Mouse (Mus musculus): ENCODE results near the gene 1700025G04Rik. TPM values are rescaled to one million over a fixed set of nuclear protein-coding genes. Genes with fewer than 3 reads are reported as not detected.

1700025G04Rik gene
- total RNA-seq, 2 experiments from 2014 or later, result 62.8 to 67.7 TPM

DNA sequence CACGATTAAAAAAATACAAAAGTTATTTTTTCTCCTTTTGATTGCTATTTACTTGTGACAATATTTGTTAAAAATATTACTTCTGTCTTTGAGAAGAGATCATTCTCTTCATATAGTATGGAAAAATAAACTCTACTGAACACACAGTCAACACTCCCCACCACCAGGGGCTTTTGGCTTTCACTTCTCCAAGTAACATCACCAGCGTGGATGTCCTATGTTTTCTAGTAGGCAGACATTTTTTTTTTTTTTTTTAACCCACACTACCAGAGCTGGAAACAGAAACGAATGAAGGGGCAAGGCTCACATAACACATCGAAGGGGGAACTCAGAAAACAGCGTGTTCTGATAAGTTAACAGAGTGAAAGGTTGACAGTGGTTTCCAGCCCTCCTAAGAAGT, 197.9 kb downstream of the 1700025G04Rik start:
- no peak for DNase-seq

DNA sequence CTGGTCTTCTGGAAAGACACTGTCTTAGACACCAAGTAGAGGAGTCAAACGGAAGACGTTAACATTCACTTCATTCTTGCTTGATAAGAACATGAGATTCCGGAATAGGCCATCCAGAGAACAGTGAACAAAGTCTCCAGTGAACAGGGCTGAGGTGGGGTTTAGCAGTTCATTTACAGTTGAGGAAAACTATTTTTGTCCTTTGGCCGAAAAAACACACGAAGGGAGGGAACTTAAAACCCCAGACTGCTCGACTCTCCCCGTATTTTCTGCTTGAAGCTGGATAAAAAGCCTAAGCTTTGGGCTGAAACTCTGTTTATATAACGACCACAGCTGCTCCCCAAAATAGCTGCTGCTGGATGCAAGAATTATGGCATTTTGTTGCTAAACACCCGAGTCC, 198.7 kb downstream of the 1700025G04Rik start:
- DNase-seq, result no peak

DNA sequence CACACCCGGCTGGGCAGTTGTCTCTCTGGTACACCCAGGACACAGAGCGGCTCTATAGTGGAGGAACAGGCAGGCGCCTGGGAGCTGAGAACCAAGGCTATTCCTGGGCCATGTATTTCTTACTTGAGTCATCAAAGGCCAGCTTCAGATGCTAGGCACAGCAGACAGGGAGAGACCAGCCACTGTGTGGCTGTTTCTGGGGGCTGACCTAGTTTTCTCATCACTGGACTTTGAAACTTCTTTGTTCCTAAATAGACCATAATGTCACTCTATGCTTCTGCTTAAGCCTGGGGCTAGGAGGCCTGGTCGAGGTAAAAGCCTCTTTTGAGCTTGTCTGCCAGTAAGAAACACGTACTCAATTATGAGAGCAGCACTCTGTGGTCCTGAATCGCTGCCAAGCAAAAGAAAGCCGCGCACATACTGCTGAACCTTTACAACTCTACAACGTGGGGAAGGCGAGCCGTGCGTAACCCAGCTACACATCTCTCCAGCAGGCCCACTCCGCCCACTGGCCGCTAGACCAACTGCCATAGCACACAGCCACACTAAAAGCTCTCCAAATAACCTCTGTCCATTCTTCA, 199.8 kb downstream of the 1700025G04Rik start:
- peak; percentile 58 for DNase-seq

DNA sequence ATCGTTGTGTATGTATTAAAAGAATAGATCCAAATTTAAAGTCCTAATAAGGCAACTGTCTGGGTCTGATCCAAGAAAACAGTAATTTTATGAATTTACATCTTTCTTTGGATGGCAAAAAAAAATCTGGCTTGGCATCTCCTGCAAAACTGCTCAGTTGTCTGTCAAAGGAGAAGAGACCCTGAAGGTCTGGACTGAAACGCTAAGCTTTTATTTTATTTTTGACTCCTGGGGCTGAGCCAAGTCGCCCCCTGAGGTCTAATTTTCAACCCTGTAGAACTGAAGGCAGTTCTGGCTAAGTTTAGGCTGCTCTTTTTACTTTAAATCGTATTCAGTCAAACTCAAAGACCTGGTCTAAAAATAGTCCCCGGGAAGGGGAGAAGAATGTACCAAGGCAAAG, 202.3 kb downstream of the 1700025G04Rik start:
- DNase-seq, result no peak

DNA sequence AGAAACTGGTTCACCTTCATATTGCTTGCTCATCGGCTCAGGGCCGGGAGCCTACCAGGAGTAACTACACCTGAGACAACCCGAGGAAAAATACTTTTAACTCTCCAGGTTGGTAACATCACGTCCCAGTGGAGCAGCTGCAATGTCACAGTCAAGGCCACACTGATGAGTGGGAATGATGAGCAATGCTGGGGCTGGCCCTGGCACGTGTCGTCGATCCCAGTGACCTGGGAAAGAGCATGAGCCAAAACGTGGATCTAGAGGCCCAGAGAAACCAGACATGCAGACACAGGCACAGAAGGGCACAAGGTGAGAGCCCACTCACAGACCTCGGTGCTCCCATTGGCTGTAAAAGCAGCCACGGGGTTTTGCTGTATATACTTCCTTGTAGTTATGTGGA, 202.8 kb downstream of the 1700025G04Rik start:
- no peak for DNase-seq

DNA sequence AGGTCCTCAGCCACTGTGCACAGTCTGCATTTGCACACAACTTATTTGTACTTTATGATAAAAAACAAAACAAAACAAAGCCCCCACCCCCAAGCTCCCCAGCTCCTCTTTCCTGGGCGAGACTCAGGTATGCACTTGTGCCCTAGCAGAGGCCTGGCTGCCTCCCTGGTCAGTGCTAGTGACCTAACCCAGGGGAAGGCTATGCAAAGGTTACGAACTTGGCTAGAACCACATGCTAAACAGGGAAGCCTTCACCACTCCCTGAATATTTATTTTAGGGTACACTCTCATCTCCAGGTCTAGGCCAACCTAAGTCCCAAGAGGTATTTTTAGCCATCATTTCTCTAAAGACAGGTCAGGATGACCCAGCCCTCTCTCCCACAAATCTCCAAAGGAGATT, 203.8 kb downstream of the 1700025G04Rik start:
- no peak for DNase-seq

DNA sequence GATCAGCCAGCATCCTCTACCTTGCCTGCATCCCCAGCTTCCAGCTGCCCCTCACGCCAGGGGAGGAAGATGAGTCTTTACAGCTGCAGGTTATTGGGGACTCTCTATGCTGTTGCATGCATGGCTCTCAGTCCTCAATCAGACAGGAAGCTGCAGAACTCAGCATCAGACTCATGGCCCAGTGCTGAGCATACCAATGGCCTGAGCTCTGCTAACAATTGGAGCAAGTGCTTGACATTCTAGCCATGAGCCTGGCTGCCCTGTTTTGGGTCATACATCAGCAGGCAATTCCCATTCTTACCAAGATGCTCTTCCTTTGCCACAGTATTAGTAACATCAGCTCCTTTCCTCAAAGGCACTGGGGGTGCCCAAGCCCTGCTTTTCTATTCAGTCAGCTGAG, 208.7 kb downstream of the 1700025G04Rik start:
- DNase-seq, result no peak

DNA sequence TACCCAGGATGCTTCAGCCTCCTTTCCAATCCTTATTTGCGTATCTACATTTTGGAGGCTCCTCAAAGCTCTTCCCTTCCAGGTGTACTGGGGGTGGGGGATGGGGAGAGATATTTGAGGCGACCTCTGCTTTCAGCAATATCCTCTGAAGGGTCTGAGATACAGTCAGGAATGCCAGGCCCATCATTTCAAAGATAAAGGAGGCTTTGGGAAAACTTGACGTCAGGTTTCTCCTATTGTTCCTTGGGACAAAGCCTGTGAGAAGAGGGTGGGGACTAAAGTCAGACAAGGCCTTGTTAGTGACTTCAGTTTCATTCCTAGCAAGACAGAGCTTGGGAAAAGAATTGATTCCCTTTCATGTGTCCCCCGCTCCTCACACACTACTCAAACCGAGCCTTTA, 209.2 kb downstream of the 1700025G04Rik start:
- DNase-seq, result no peak

DNA sequence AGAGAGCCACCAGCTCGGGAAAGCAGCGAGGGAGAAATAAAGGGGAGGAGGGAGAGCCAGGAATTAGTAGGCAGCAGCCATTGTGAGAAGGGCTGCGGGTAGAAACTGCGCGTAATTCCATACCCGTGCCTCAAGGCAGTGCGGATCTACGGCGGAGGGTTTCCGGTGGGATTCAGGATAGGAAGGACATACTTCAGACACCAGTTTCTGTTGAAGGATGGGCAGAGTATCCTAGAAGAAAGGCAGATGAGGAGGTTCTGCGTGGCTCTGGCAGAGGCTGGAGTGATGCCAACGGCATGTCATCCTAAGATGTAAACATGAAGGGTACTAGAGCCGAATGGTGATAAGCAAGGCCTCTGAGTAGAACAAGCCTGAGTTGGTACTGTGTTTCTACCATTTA, 210.0 kb downstream of the 1700025G04Rik start:
- DNase-seq, result no peak

DNA sequence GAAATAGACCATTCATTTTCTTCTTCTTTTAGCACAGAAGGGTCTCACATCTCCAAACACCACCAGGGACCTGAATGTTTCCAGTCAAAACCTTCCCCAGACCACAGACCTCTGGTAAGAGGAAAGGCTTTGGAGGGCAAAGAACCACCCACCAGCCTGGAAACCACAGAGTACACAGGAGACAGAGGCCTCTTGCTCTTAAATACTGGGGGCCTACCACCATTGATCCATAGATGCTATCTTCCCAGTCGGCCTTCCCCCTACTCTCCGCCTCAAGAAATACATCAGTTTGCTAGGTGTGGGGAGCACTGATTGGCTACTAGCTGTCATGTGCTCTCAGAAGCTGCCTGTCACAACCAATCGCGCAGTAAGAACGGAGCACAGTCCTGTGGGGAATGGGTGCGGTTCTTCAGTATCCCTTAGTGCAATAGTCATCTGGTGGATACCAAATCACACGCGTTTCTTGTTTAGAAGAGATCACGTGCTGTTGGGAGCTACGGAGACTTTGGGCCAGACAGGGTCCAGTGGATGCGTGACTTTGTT, 210.5 kb downstream of the 1700025G04Rik start:
- no peak for DNase-seq

DNA sequence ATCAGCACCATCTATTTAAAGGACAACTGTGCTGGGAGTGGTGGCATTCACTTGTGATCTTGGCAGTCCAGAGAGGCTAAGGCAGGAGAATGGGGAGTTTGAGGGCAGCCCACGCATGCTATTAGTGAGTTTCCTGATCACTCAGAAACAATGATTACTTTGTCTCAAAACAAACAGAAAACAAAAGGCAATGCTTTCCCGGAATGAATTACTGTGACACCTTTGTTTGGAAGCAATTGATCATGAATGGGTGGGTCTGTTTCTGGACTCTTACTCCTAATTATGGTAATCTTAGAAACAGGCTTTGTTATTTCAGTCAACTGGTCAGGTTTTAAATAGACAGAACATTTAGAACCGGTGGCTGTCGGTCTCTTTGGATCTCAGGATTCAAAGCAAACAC, 211.5 kb downstream of the 1700025G04Rik start:
- DNase-seq, result no peak

DNA sequence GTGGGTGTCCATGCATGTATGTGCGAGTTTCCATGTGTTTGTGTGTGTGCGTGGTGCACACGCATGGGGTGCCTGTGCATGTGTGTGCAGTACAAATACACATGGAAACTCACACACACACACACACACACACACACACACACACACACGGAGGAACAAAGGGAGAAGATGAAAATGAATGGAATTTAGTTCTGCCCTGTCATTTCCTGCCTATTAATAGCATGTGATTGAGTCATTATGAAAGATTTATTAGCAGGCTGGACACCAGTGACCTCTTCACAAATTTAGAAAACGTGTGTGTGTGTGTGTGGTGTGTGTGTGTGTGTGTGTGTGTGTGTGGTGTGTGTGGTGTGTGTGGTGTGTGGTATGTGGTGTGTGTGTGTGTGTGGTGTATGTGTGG, 217.0 kb downstream of the 1700025G04Rik start:
- no peak for DNase-seq

DNA sequence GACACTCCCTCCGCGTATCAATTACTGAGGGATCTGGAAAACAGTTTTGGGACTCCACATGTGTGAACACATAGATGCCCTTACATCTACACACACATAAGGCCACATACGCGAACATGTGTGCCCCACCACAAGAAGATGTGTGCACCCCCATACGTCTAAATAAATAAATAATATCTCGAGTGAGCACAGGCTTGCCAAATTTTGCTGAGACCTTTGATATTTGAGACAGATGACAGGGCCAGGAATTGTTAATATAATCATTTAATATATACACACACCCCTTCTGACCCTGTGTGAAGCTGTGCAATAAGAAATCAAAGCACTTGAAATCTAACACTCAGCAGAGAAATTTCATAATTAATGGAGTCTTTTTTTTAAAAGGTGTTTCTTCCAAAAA, 225.6 kb downstream of the 1700025G04Rik start:
- DNase-seq, result no peak

DNA sequence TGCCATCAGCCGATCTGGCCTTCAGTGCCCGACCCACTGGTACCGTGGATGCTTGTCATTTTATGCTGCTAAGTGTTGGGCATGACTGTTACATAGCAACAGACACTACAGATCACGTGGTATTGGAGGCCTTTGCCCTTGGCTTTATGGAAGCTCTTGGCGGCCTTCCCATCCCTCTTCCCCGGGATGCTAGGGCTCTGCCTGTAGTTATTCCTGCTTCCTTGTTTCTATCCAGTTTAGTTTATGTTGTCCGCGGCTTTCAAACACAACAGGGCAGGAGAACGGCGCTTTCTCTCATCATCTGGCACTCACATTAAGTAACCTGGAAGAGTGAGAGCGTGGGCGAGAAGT, 226.2 kb downstream of the 1700025G04Rik start:
- DNase-seq, result peak; percentile 70

DNA sequence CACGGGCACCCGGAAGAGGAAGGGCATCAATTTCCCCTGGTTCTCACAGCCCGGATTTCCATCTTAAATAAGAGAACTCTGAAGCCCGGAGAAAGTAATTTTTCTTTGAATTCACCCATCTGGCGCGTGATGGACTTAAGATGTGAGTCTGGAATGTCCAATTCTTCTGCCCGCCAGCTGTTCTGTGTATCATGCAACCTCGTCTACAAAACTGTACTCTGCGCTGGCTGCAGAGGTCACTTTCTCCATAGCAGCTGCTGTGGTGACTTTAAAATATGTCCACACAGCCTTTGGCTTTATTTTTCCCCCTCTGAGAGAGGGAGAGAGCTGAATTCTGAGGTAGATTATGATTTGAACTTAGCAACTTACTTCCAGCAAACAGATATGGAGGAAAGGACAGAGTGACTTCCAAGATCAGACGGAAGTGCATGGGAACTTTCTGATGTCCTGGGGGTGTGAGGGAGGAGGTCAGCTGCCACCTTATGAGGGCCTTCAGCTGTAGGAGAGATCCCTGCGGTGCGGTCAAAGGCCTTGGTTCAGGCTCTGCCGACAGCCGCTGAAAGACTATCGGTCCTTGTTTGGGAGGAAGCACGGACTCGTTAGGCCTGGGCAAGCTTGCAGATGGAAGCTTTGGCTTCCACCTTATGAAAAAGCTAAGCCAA, 226.7 kb downstream of the 1700025G04Rik start:
- DNase-seq, result no peak

DNA sequence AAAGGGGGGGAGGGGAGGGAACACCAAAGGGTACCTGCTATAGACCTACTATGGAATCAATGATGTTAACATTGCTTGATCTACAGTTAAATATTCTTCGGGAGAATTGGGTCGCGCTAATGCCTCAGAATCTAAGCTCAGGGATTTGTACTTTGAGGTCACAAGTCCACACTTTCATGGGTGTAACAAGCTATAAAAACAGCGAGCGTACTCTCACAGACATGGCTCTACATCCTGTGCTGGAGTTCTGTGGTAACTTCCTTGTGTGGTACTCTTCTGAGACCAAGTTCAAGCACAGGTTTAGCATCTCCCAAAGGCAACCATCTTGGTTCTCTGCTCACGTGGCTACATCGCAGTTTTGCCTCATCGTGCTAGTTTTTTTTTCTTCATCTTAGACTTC, 227.8 kb downstream of the 1700025G04Rik start:
- no peak for DNase-seq

DNA sequence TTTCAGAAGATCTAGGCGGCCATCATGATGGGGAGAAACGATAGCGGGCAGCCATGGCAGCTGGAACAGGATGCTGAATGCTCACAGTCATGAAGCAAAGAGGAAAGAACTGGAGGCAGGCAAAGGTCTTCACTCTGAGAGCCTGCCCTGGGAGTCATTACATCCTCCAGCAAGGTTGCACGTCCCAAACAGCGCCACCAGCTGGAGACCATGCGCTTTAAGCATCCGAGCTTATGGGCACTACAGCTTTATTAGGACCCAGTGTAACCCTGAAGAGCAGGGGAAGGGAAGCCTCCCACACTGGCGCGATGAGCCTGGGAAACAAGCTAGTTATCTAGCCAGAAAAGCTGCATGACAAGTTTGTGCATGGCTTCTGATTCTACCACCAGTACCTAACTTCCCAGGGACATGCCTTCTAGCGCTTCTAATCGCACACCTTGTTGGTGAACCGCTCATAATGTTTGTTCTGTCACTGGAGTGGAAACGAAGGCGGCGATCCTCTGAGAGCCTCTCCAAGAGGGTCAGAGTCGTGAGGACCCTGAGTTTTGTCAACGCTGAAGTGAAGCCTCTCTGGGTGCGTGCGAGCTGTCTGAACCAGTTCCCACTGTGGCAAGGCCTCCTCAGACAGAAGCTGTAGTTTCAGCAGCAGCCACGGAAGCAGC, 228.5 kb downstream of the 1700025G04Rik start:
- DNase-seq, result no peak

DNA sequence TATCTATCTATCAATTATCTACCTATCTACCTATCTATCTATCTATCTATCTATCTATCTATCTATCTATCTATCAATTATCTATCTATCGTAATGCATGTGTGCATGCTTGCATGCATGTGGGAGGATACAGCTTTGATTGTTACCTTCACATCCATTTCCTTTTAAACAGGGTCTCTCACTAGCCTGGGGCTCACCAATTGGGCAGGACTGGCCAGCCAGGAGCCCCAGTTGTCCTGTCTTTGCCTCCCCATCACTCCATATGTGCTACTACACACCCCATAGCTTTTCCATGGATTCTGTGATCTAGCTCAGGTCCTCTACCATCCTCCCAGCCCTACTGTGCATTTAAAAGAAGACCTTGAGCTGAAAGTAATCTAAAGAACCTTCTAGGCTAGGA, 231.5 kb downstream of the 1700025G04Rik start:
- DNase-seq, result no peak

DNA sequence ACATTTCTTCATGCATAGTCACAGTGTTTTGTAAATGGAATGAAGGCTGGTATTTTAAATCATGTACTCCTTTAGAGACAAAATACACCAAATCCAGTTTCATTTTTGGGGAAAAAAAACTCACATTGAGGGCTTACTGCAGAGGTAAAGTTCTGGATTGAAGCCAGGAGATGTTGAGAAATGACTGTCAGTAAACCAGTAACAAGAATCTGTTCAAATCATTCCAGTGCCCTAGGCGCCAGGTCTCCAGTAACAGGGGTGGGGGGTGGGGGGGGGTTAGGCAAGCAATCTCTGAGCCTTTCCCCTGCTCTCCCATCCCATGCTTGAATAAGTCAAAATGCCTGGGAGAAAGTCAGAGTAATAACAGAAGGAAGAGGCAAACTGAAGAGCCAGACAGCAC, 234.4 kb downstream of the 1700025G04Rik start:
- no peak for DNase-seq

DNA sequence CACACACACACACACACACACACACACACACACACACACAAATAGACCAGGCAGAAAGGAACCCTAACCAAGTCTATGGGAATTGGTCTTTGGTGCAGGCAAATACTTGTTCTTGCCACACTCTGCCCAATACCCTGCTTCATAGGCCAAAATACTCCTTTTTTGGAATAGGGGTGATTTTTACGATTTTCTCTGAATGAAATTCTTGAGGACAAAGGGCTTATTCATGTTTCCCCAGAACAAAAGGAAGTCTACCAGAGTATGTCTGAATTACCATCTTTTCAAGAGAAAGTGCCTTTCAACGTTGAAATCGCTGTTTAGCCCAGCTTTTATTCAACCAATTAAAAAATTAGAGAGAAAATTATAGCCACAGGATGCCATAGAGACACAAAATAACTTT, 237.9 kb downstream of the 1700025G04Rik start:
- no peak for DNase-seq

DNA sequence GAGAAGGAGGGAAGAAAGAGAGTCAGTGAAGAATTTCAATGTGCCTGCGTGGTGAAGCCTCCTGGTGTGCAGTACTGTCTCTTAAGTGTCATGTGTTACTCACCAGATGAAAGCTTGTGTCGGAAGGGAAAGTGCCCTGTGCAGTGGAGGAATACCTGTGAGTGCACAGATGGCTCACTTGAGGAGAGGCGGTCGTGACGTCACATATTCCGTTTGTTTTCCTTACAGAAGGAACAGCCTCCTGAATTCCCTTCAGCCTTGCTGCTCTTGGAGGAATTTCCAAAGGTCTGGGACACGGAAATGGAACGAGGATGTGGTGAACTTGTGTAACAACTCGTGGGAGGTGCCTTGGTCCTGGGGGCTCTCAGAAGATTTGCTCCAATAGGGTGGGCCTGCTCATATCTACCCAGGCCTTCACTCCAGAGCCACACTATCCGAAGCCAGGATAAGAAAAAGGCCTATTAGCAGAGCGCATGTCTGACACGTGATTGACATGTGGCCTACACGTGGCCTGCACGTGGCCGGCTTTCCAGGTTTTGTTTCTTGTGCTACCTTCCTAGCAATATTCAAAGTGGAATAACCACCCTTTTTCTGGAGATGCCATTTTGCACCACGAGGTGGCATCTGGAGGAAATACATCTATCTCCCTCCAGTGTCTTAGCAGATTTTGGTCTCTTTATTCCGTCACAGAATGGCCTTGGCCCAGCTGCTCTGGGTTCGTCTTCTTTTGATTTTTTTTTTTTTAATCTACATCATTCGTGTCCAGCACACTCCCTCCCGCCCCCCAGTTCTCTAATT, 238.7 kb downstream of the 1700025G04Rik start:
- no peak for DNase-seq

DNA sequence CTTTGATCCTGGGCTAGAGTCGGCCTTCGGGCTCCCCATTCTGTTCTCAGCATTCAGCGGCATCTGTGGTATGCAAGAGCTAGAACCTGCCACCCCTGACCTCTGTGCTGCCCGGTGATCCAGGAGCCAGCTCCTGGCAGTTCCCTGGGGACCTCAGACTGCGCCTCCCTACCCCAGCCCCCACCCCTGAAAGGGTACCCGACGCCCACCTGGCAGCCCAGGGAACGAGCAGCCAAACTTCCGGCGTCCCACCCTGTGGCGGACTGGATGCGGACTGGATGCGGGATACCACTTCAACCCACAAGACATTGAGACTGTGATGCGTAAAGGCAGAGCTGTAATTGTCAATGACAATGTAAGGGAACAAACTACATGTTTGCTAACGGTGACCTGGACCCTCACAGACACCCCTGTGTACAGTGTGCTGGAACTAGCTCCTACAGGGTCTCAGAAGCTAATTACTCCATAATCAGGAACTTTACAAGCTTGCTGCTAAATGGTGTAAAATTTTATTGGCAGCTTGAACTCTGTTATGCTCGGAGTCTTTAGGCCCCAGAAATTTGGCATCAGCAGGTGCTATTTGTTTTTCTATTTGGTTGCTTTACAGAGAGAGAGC, 239.8 kb downstream of the 1700025G04Rik start:
- DNase-seq, result no peak

DNA sequence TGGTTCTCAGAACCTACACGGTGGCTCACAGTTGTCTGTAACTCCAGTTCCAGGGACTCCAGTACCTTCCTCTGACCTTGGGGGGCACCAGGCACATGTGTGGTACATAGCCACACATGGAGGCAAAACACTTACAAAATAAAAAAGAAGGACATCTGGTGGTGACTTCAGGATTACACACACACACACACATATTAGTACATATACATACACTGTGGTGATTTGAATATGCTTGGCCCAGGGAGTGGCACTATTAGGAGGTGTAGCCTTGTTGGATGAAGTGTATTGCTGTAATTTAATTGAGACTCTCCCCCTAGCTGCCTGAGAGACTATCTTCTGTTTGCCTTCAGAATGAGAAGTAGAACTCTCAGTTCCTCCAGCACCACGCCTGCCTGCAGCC, 241.6 kb downstream of the 1700025G04Rik start:
- DNase-seq, result no peak
